Mouse (Mus musculus): ENCODE measurements around the gene Man2a2.

- TF ChIP-seq CTCF (conservative IDR thresholded peaks at IDR 0.05 in 1 of 2, IDR thresholded peaks at IDR 0.05 in 1 of 2; ENCODE audit: low read depth in 2 of 2, low read length in 2 of 2) (no peak), MAX (IDR thresholded peaks at IDR 0.05; ENCODE audit: low read length) (no peak), USF1 (IDR thresholded peaks at IDR 0.05; ENCODE audit: low read depth, low read length) (no peak), POLR2A (IDR thresholded peaks at IDR 0.05; ENCODE audit: low read depth, low read length) (no peak), ETS1 (conservative IDR thresholded peaks at IDR 0.05; ENCODE audit: low read depth, low read length) (no peak; the same call in 1 of the 2 replicates), JUN (IDR thresholded peaks at IDR 0.05; ENCODE audit: insufficient read depth, low read depth, low read length) (no peak), GABPA (IDR thresholded peaks at IDR 0.05; ENCODE audit: insufficient replicate concordance, low read depth, low read length) (no peak), CHD1 (IDR thresholded peaks at IDR 0.05; ENCODE audit: low read depth, low read length) (no peak), ZKSCAN1 (IDR thresholded peaks at IDR 0.05; ENCODE audit: borderline replicate concordance, low read depth, low read length) (no peak), UBTF (IDR thresholded peaks at IDR 0.05; ENCODE audit: low read depth, low read length) (no peak)
These were observed 27.7 kb downstream of the Man2a2 start for GRCm38 (mm10) chr7:80343270-80344018.
